Mouse (Mus musculus) forebrain, embryonic 11.5 days (tissue): ENCODE measurements around the gene Nsdhl. TPM values are rescaled to one million over a fixed set of nuclear protein-coding genes. Genes with fewer than 3 reads are reported as not detected.

Experiments used
- microRNA counts: library from miRNA; unstranded; fragments of <30 nt; microRNA quantifications from one replicate; lab custom pipeline; 2015
- microRNA-seq: library from miRNA; unstranded; fragments of <30 nt; microRNA quantifications from one replicate; pipeline ENCODE4, GENCODE M21; 2016; ENCODE audit not compliant: insufficient number of aligned reads
- polyA plus RNA-seq: library from polyadenylated mRNA; unstranded; fragments of >200 nt; fragmentation: Nextera tagmentation; extraction: Ambion mirVana; gene quantifications from 2 replicates; pipeline ENCODE4 v1.2.1, GENCODE M21; 2014

Nsdhl gene
- polyA plus RNA-seq, 1 experiment from 2014 or later, result 46.9 TPM

MicroRNAs encoded within 50 kb of the gene (microRNA counts, 519-probe panel; counts per million panel counts)
- microRNA mmu-miR-2137 (lab: Ali Mortazavi, UCI), result 31.2 counts per million

Small RNAs within 50 kb of the gene (microRNA-seq; reads per million reads assigned to microRNA genes)
- gene Mir2137, result 57.2 reads per million, percentile 28 among the genes with 10 or more reads in this experiment

Other genes with a start within 250 kb of the Nsdhl start
- 1.3 and 2.1 TPM in 2 replicates for gene Gabrq, start 93.4 kb upstream of the Nsdhl start, polyA plus RNA-seq
- 109 and 122 TPM in 2 replicates for gene Cetn2, start 146 bp upstream of the Nsdhl start, polyA plus RNA-seq
- 3.9 and 4.0 TPM in 2 replicates for gene Zfp185, start 68.8 kb downstream of the Nsdhl start, polyA plus RNA-seq
- gene Pnma5, start 118.5 kb downstream of the Nsdhl start, polyA plus RNA-seq, result 0.08 TPM in 1 of 2 replicates, not detected in the other
- gene Pnma3, start 146.2 kb downstream of the Nsdhl start, polyA plus RNA-seq, result 0.29 and 0.33 TPM in 2 replicates
- gene Xlr4a, start 163.9 kb downstream of the Nsdhl start, polyA plus RNA-seq, result 0.36 TPM in 1 of 2 replicates, not detected in the other
- 2.3 and 3.6 TPM in 2 replicates for gene Xlr3a, start 178.5 kb downstream of the Nsdhl start, polyA plus RNA-seq
- not detected in 2 replicates for gene Gm14685, start 198.5 kb downstream of the Nsdhl start, polyA plus RNA-seq
- not detected in 2 replicates for gene Xlr5b, start 230.2 kb downstream of the Nsdhl start, polyA plus RNA-seq
- gene DXBay18, start 230.9 kb downstream of the Nsdhl start, polyA plus RNA-seq, result 0.16 TPM in 1 of 2 replicates, not detected in the other